Mouse (Mus musculus) R1 (cell line): Measurements from ENCODE around the gene Txnip.

Source experiments
- DNase-seq: peaks from one replicate; pipeline ENCODE4 v3.0.0-alpha.2; 2018; ENCODE audit warnings: low read depth, low spot score

Gene Txnip

DNA sequence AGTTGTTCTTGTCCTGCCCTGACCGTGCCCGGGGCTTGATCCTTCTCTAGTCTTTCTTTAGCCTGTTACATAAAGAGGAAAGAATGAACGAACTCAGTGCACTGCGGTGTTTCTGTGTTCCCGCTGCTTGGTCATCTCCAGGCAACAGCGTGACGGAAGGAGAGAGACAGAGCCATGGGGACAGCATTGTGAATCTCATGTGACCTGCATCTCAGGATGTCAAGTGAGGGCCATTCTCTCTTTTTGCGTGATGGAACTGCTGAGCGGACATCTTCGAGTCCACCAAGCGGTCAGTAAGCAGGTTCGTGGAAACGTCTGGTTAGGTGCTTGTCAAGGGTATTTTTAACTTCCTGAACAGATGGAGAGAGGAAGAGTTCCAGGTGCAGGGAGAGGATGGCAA is 11.7 kb downstream of the Txnip start:
- DNase-seq: no peak

GRCm38 (mm10) chr3:96569966-96570605 is 12.3 kb downstream of the Txnip start:
- peak; percentile 84 for DNase-seq

DNA sequence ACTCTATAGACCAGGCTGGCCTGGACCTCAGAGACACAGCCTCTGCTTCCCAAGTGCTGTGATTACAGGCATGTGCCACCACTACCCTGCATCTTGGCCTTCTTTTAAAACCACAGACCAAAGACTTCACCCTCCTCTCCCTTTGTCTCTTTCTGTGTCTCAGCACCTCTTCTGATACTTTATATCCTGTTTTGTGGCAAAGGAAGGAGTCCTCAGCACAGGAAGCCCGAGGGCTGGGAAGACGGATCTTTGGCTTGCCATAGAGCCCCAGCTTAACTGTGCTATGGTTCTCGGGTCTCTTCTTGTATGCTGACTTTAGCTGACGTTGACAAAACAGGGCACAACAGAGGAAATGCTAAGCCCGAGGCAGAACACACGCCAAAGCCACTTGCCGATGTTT is 12.9 kb downstream of the Txnip start:
- DNase-seq: no peak

DNA sequence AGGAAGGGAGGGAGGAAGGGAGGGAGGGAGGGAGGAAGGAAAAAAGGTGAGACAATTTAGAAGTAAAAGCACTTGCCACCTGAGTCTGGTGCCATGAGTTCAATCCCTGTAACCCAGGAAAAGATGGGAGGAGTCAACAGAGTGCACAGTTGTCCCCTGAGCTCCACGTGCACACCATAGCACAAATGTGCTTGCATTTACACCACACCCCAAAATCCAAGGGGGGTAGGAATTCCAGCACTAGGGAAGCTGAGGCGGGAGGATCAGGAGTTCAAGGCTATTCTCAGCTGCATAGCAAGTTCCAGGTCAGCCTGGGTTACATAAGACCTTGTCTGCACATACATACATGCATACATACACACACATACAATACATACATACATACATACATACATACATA is 13.6 kb downstream of the Txnip start:
- DNase-seq: peak; percentile 98

DNA sequence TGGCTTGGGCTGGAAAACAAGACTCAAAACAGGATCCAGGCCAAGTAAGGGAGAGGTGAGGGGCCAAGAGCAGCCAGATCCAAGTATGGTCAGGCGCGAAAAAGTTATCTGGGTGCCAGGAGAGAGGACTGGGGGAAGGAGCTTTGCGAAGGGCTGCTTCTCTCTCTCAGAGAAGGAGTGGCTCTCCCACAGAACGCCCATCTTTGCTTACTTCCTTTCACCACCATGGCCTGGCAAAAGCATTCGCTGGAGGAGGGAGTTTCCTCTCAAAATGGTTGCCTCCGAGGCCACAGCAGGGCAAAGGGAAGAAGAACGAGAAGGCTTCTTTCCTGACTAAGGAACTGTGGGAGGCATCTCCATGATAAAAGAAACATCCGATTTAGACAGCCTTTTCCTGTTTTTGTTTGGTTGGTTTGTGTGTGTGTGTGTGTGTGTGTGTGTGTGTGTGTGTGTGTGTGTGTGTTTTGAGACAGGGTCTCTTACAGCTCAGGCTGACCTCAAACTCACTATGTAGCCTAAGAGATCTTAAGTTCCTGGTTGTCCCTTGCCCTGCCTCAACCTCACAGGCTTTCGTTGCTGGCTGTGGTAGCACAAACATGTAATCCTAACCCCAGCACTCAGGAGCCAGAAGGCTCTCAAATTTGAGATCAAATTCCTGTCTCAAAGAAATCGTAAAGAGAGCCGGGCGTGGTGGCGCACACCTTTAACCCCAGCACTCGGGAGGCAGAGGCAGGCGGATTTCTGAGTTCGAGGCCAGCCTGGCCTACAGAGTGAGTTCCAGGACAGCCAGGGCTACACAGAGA is 14.3 kb downstream of the Txnip start:
- DNase-seq: peak; percentile 90

- no peak for DNase-seq
These were observed 16.1 kb downstream of the Txnip start for GRCm38 (mm10) chr3:96573611-96574511.

DNA sequence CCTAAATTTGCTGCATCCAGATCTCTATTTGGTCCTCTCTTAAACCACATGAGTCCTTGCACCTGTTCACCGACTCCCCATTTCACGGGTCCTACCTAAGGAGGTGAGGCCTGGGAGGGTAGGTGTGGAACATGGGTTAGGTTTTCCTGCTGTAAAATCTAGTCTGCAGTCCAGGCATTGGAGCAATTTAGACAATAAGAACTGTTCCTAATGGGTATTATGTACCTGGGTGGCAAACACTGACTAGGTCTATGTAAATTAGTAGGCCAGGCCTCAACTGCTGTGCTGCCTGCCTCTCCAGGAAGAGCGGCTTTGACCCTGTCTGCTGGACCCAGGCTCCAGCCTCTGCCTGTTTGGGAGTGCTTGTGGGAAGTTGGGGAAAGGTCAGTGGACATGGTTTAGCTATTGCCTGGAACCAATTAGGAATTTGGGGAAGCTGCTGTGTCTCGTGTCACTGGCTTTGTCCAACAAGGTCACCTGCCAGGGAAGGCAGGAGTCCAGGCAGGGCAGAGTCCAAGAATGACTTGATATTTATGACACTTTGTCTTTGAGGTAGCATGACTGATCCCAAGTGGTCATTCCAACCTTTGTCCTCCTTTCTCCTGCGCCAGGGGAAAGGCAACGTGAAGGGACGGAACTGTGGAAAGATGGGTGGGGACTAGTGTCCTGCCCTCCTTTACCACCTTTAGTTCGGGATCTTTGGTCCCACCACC is 17.7 kb downstream of the Txnip start:
- no peak for DNase-seq

DNA sequence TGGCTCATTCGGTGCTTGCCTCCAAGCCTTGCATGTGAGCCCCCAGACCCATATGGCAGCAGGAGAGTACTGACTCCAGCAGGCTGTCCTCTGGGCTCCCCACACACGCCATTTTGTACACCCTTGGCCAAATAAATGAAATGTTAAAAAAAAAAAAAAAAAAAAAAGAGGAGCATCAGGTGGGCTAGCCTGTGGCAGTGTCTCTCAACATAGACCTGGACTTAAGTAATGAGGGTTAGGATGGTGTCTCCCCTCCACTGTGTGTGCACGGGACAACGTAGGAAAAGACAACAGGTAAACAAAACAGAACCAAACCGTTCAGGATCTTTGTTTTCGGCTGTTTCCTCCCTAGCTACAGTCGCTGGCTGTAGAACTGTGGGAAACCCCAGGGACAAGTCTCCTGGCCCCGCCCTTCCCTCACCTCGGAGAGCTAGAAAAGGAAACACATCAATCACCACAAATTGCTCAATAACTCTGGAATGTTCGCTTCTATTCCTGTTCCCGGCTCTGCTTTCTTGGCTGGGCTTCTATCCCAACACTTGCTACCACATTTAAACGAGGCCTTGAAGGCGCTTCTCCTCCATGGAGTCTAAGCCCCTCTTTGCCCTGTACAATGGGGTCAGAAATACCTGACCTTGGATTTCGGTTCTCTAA is 18.4 kb downstream of the Txnip start:
- peak; percentile 91 for DNase-seq

DNA sequence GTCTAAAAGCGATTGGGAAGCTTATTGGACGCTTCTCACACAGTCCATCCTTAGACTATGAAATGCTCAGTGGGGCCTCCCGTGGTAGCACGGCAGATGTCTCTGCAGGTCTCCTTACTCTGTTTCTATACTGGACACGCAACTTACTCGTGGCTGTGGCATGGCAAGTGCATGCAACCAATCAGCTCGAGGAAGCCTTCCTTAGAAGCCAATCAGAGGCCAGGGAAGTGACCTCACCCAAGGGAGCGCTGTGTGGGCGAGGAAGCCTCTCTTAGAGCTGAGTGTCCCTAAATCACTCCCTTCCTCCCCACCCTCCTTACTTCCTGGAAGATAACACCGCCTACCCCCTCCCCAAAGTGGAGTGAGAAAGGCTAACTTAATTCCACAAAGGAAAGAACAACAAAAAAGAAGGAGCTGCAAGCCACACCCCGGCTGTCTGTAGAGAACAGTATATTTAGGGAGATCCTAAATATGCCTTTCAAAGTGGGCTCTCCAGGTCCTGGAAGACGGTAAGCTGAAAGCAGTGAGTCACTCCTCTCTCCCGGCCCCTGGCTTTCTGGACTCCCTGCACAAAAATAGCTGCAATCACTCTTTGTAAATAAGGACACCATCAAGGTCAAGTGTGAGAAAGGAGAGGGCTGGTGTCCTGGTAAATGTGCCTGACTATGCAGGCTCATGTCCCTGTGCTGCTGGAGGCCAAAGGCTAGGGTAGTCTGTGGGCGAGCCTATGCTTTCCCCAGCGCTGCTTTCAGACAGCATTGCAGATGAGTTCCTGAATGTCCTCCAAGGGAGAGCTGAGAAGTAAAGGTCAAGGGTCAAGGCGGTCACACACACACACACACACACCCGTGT is 19.2 kb downstream of the Txnip start, which contains the start of gene Gm16253:
TSS of gene Gm16253 (plus strand) at position 295 of the 852 bp plus-strand sequence.
- DNase-seq: peak; percentile 100

DNA sequence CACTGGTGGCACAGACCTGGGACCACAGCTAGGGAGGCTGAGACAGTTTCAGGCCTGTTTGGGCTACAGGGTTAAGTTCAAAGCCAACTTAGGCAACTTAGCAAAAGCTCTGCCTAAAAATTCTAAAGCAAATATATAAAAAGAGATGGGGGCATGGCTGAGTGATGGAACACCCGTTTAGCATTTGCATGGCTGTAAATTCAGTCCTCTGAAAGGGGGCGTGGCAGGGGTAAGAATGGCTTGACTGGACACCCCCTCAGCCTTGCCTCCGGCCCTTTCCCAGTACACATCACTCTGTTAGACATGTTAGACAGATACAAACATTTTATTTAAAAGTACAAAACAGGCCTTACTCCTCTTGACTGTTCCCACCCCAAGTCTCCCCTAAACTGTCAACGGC is 19.8 kb downstream of the Txnip start:
- DNase-seq: peak; percentile 90

- DNase-seq: peak; percentile 17
These were observed 20.9 kb downstream of the Txnip start for GRCm38 (mm10) chr3:96578561-96579238.

- no peak for DNase-seq
These were observed 21.5 kb downstream of the Txnip start for GRCm38 (mm10) chr3:96579239-96579750.

DNA sequence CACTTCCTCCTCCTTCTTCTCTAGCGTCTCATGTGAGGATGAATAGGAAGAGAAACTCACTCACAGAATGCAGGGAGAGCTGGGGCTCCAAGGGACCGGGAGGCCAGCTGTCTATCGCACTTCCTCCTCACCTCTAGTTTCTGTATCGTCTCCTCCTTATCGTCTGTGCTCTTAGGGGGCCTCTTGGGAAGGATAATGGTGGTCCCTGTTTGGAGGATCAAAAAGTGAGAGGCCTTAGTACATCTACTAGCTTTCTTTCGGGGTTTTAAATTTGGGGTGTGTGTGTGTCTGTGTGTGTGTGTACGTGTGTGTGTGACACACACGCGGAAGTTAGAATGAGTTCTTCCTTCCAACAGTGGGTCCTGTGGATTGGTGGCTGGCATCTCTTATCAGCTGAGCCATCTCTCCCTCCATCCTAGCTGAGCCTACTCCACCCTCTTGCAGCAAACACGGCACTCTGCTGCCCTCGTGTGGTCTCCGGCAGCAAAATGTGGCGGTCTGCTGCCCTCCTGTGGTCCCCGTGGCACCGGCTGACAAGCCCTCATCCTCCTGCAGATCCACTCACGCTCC is 22.2 kb downstream of the Txnip start:
- peak; percentile 90 for DNase-seq

DNA sequence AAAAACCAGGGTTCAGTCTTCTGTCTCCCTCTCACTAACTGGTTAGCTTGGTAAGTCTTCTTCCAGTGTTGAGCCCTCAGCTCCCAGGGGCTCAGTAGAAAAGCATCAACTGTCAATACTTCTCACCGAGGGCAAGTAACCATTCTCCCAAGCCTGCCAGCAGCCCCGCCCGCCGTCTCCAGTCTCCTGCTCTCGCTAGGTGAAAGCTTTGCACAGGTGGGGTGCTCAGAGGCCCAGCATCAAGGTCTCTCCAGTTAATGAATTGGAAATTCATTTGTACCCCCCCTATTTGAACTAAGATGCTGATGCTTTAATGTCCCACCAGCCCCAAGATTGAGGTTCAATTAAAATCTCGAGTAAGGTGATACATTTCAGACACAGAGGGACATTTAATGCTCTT is 23.4 kb downstream of the Txnip start:
- DNase-seq: no peak

- peak; percentile 21 for DNase-seq
These were observed 24.2 kb downstream of the Txnip start for GRCm38 (mm10) chr3:96581771-96582515.

- DNase-seq: peak; percentile 62
These were observed 25.6 kb downstream of the Txnip start for GRCm38 (mm10) chr3:96583386-96583785.

DNA sequence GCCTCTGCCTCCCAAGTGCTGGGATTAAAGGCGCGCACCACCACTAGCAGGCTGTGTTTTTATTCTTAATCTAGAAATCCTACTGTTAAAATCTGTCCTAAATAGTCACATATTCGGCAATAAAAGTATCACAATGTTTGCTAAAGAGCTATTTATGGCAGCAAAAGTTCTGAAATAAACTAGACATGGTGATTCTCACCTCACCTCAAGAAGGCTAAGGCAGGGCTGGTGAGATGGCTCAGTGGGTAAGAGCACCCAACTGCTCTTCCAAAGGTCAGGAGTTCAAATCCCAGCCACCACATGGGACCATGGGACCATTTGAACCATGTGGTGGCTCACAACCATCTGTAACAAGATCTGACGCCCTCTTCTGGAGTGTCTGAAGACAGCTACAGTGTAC is 32.9 kb downstream of the Txnip start:
- peak; percentile 73 for DNase-seq

DNA sequence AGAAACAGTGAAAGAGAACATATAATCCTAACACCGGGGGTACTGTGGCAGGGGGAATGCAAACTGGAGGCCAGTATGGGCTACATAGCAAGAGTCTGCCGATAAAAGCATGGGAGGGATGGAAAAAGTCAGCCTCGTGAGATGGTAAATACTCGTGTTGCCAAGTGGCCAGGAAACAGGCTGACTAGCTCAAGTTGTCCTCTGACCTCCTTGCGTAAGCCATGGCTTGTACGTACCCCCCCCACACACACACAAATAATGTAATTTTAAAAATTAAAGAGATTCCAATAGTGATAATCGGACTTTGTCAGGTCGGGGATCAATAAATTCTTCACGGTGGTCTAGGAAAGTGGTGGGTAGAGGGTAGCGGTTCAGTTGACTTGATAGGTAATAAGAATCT is 35.6 kb downstream of the Txnip start:
- DNase-seq: no peak
